Mouse (Mus musculus): ENCODE measurements around the gene Sat2.

Gene Sat2

DNA sequence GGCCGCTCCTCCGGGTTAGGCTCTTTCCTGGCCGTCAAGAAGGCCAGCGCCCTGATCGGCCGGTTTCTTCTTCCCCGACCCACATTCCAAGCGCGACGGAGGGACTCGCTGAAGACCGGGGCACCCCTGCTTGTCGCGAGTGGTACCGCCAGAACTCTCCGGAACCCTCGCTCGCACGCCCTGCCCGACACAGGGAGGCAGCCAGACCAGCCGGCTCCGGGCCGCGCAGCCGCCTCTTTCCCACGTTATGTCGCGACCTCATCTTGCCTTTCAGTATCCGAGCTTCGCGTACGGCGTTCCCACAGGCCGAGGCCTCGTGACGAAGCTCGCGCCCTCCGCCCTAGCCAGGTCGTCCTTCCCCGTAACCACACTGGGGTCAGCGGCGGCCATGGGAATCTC is 49.9 kb downstream of the Sat2 start:
- DNase-seq (ENCODE audit: low spot score), result no peak

DNA sequence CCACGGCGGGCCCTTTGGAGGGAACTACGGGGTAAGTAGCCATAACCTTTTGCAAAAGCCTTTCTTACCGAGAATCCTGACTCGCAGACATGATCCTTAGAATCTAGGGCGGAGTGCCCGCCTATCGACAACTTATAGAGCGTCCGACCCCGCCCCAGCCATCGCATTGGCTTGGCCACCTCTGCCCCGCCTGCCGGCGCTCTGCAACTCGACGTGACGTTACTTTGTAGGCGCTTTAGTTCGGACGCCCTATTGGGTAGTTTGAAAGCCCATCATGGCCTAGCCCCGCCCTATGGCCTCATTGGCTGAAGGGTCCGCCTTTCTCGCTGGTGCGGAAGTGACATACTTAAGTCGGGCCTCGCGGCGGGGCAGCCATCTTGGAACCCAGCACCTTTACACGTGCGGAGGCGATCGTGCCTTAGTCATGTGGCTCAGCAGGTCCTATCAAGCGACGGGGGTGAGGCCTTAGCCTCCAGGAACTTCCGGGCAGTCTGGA is 50.4 kb downstream of the Sat2 start, which contains the start of gene Eif4a1:
Gene Eif4a1, minus strand, starts transcription at position 213 of the 496 bp plus-strand sequence.
- DNase-seq (ENCODE audit: low spot score), result peak; percentile 100

Measured in yolk sac, embryonic 10.5 days (tissue).